Mouse (Mus musculus) liver, embryonic 11.5 days (tissue): ENCODE measurements around the gene Chic1. TPM values are rescaled to one million over a fixed set of nuclear protein-coding genes. Genes with fewer than 3 reads are reported as not detected.

Source experiments
- ATAC-seq: fragments of 200-750 bp; cut with Nextera tagmentation; replicated peaks from 2 replicates; pipeline ENCODE4 v1.8.0; 2017; ENCODE audit warnings: moderate number of reproducible peaks, mild to moderate bottlenecking, moderate TSS enrichment, moderate library complexity; ENCODE audit not compliant: low FRiP score
- DNase-seq: peaks from one replicate; pipeline ENCODE4 v3.0.0-alpha.2; 2017; ENCODE audit warnings: low spot score
- H3K27ac ChIP-seq: fragments of 300-500 bp; sonication (generic); 2 replicates; pipeline ENCODE4 v1.5.1; 2014; ENCODE audit warnings: mild to moderate bottlenecking, low read depth, low read length, control low read depth
- H3K27me3 ChIP-seq: fragments of 300-500 bp; sonication (generic); replicated peaks from 2 replicates; pipeline ENCODE4 v1.6.1; 2014; ENCODE audit warnings: low read length, mixed read lengths; ENCODE audit not compliant: control insufficient read depth, insufficient read depth
- H3K36me3 ChIP-seq: fragments of 300-500 bp; sonication (generic); 2 replicates; pipeline ENCODE4 v1.6.1; 2014; ENCODE audit warnings: mild to moderate bottlenecking, low read length, moderate library complexity, mixed read lengths; ENCODE audit not compliant: control insufficient read depth, insufficient read depth
- H3K4me1 ChIP-seq: fragments of 300-500 bp; sonication (generic); replicated peaks from 2 replicates; pipeline ENCODE4 v1.6.1; 2014; ENCODE audit warnings: low read length, mixed read lengths; ENCODE audit not compliant: control insufficient read depth, insufficient read depth
- H3K4me2 ChIP-seq: fragments of 300-500 bp; sonication (generic); 2 replicates; pipeline ENCODE4 v1.6.1; 2014; ENCODE audit warnings: mild to moderate bottlenecking, control low read depth, moderate library complexity
- H3K4me3 ChIP-seq: fragments of 300-500 bp; sonication (generic); 2 replicates; pipeline ENCODE4 v1.5.1; 2014; ENCODE audit warnings: low read depth, low read length, control low read depth
- H3K9ac ChIP-seq: fragments of 300-500 bp; sonication (generic); 2 replicates; pipeline ENCODE4 v1.6.1; 2014; ENCODE audit warnings: low read depth, low read length, control low read depth
- H3K9me3 ChIP-seq: fragments of 300-500 bp; sonication (generic); 2 replicates; pipeline ENCODE4 v1.6.1; 2016; ENCODE audit warnings: low read length, inconsistent platforms, mixed read lengths; ENCODE audit not compliant: control insufficient read depth
- WGBS: fragments of 180-500 bp; shearing (Covaris S2); extraction: QIAGEN DNeasy Blood & Tissue Kit; methylation state at CpG from one replicate; pipeline ENCODE4 v1.1.7; 2014; 5-methylcytosine and 5-hydroxymethylcytosine counted together
- polyA plus RNA-seq: library from polyadenylated mRNA; unstranded; fragments of >200 nt; fragmentation: Nextera tagmentation; extraction: Ambion mirVana; gene quantifications from 2 replicates; pipeline ENCODE4 v1.2.1, GENCODE M21; 2014

The Chic1 gene
- polyA plus RNA-seq, 1 experiment from 2014 or later = 1.6 TPM

DNA sequence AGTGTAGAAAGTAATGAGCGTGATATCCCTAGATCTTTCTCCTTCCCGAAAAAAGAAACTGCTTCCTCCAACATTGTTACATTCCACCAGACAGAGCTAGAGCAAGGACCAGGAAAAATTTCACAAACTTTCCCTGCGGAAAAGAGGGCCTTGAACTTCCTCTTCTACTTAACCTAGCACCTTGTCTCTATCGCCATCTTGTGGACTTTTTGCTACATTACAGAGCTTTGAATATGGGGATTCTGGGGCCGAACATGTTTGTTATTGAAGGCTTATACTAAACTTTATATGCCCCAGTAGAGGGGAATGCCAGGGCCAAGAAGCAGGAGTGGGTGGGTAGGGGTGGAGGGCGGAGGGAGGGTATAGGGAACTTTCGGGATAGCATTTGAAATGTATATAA lies 87.5 kb downstream of the Chic1 start:
- DNase-seq (no peak), ATAC-seq (no peak)
- Histone ChIP-seq H3K4me1 (no peaks in the 10 kb centered on the region), H3K4me2 (no peak overlapping the region), H3K36me3 (no peaks in the 10 kb centered on the region), H3K9ac (no peak overlapping the region), H3K4me3 (no peak overlapping the region), H3K9me3 (no peaks in the 10 kb centered on the region), H3K27me3 (peaks cover 36% of the 10 kb centered on the region), H3K27ac (no peak overlapping the region)
- 29% methylated on average over 7 of the region's 7 CpGs for WGBS

Other genes with a start within 250 kb of the Chic1 start
- 0.58 and 1.1 TPM in 2 replicates for gene Nap1l2, start 169.8 kb upstream of the Chic1 start, polyA plus RNA-seq
- not detected in 2 replicates for gene Cdx4, start 35.1 kb upstream of the Chic1 start, polyA plus RNA-seq
- gene Tsx, start 58.0 kb downstream of the Chic1 start, polyA plus RNA-seq = not detected in 2 replicates
- gene Gm26992, start 65.5 kb downstream of the Chic1 start, polyA plus RNA-seq = not detected in 2 replicates